Mouse (Mus musculus) MEL (cell line): ENCODE results near the gene Washc2. TPM values are rescaled to one million over a fixed set of nuclear protein-coding genes. Genes with fewer than 3 reads are reported as not detected.

Experiments
- DNase-seq: peaks from one replicate; pipeline ENCODE4 v3.0.0; 2011; ENCODE audit warnings: low read depth, low spot score
- H3K27ac ChIP-seq: 2 replicates; pipeline ENCODE4 v1.5.1; 2012; ENCODE audit warnings: low read depth, mild to moderate bottlenecking, control low read depth, low read length, moderate library complexity; ENCODE audit not compliant: control insufficient read depth
- H3K27me3 ChIP-seq, 2 experiments: fragments of 150-350 bp in 1 of 2; sonication (generic) in 1 of 2; 2 replicates each; pipeline ENCODE4 v1.6.1; 2012; ENCODE audit warnings: low read length in 2 of 2, mild to moderate bottlenecking in 2 of 2, improper control_type of control experiment in 1 of 2, moderate library complexity in 1 of 2; ENCODE audit not compliant: insufficient read depth in 2 of 2, control insufficient read depth in 1 of 2
- H3K36me3 ChIP-seq, 2 experiments: 2 replicates each; pipeline ENCODE4 v1.6.1; 2012 to 2014; ENCODE audit warnings: low read length in 2 of 2, improper control_type of control experiment in 1 of 2, inconsistent platforms in 1 of 2, mild to moderate bottlenecking in 1 of 2; ENCODE audit not compliant: insufficient read depth in 2 of 2, control insufficient read depth in 1 of 2
- H3K4me1 ChIP-seq, 2 experiments: fragments of 150-350 bp in 1 of 2; sonication (generic) in 1 of 2; 2 replicates each; pipeline ENCODE4 v1.6.1; 2012; ENCODE audit warnings: low read length in 2 of 2, improper control_type of control experiment in 1 of 2, mild to moderate bottlenecking in 1 of 2; ENCODE audit not compliant: insufficient read depth in 2 of 2, control insufficient read depth in 1 of 2
- H3K4me3 ChIP-seq, 2 experiments: fragments of 150-350 bp in 1 of 2; sonication (generic) in 1 of 2; 2 replicates each; pipeline ENCODE4 v1.5.1; 2012; ENCODE audit warnings: low read depth in 2 of 2, low read length in 2 of 2, mild to moderate bottlenecking in 2 of 2, moderate library complexity in 2 of 2, control low read depth in 1 of 2, improper control_type of control experiment in 1 of 2; ENCODE audit not compliant: control insufficient read depth in 1 of 2, insufficient read depth in 1 of 2
- H3K79me2 ChIP-seq: 2 replicates; pipeline ENCODE4 v1.6.1; 2012; ENCODE audit warnings: mild to moderate bottlenecking, low read length, moderate library complexity; ENCODE audit not compliant: control insufficient read depth, poor library complexity, insufficient read depth
- H3K9ac ChIP-seq: 2 replicates; pipeline ENCODE4 v1.6.1; 2012; ENCODE audit warnings: low read depth, mild to moderate bottlenecking, control low read depth, low read length, moderate library complexity; ENCODE audit not compliant: control insufficient read depth, poor library complexity, severe bottlenecking
- H3K9me3 ChIP-seq: fragments of 150-350 bp; sonication (generic); replicated peaks from 2 replicates; pipeline ENCODE4 v1.6.1; 2012; ENCODE audit warnings: mild to moderate bottlenecking, low read length, improper control_type of control experiment, moderate library complexity; ENCODE audit not compliant: insufficient read depth
- BHLHE40 ChIP-seq: IDR thresholded peaks from 2 replicates; pipeline ENCODE4 v1.6.1; 2012; ENCODE audit warnings: low read depth, mild to moderate bottlenecking, inconsistent platforms, low read length, improper control_type of control experiment, borderline replicate concordance
- CHD1 ChIP-seq: IDR thresholded peaks from 2 replicates; pipeline ENCODE4 v1.6.1; 2012; ENCODE audit warnings: low read depth, mild to moderate bottlenecking, inconsistent platforms, low read length, improper control_type of control experiment
- CTCF ChIP-seq, 3 experiments: IDR thresholded peaks in 2 of 3; conservative IDR thresholded peaks in 1 of 3; 2 replicates each; pipeline ENCODE4 v1.5.1; 2011 to 2012; ENCODE audit warnings: low read length in 3 of 3, low read depth in 2 of 3, mild to moderate bottlenecking in 2 of 3, improper control_type of control experiment in 1 of 3, inconsistent platforms in 1 of 3, mixed read lengths in 1 of 3, moderate library complexity in 1 of 3; ENCODE audit not compliant: control insufficient read depth in 1 of 3, insufficient read depth in 1 of 3, poor library complexity in 1 of 3, severe bottlenecking in 1 of 3
- ELF1 ChIP-seq: IDR thresholded peaks from 2 replicates; pipeline ENCODE4 v1.6.1; 2014; ENCODE audit warnings: low read depth, mild to moderate bottlenecking, inconsistent platforms, low read length, improper control_type of control experiment, moderate library complexity
- EP300 ChIP-seq, 2 experiments: IDR thresholded peaks; 2 replicates each; pipeline ENCODE4 v1.6.1; 2011; ENCODE audit warnings: improper control_type of control experiment in 2 of 2, low read length in 2 of 2, low read depth in 1 of 2, mild to moderate bottlenecking in 1 of 2
- ETS1 ChIP-seq: IDR thresholded peaks from 2 replicates; pipeline ENCODE4 v1.6.1; 2012; ENCODE audit warnings: low read depth, mild to moderate bottlenecking, inconsistent platforms, low read length, improper control_type of control experiment, moderate library complexity
- GABPA ChIP-seq: IDR thresholded peaks from 2 replicates; pipeline ENCODE4 v1.6.1; 2012; ENCODE audit warnings: low read depth, mild to moderate bottlenecking, inconsistent platforms, low read length, improper control_type of control experiment, moderate library complexity
- GATA1 ChIP-seq: IDR thresholded peaks from 2 replicates; pipeline ENCODE4 v1.6.1; 2011; ENCODE audit warnings: low read depth, low read length, improper control_type of control experiment
- HCFC1 ChIP-seq: IDR thresholded peaks from 2 replicates; pipeline ENCODE4 v1.6.1; 2012; ENCODE audit warnings: low read depth, mild to moderate bottlenecking, inconsistent platforms, low read length, improper control_type of control experiment, moderate library complexity
- JUND ChIP-seq: IDR thresholded peaks from 2 replicates; pipeline ENCODE4 v1.6.1; 2011; ENCODE audit warnings: low read depth, mild to moderate bottlenecking, improper control_type of control experiment, low read length
- MAFK ChIP-seq: IDR thresholded peaks from 2 replicates; pipeline ENCODE4 v1.6.1; 2011; ENCODE audit warnings: low read depth, mild to moderate bottlenecking, low read length, improper control_type of control experiment, borderline replicate concordance
- MEF2A ChIP-seq: IDR thresholded peaks from 2 replicates; pipeline ENCODE4 v1.6.1; 2014; ENCODE audit warnings: low read depth, mild to moderate bottlenecking, inconsistent platforms, low read length, improper control_type of control experiment; ENCODE audit not compliant: poor library complexity, insufficient replicate concordance, severe bottlenecking; ENCODE audit errors: extremely low read depth
- MXI1 ChIP-seq: IDR thresholded peaks from 2 replicates; pipeline ENCODE4 v1.6.1; 2011; ENCODE audit warnings: mild to moderate bottlenecking, low read depth, low read length, improper control_type of control experiment
- MYB ChIP-seq: IDR thresholded peaks from 2 replicates; pipeline ENCODE4 v1.6.1; 2011; ENCODE audit warnings: mild to moderate bottlenecking, low read depth, low read length, improper control_type of control experiment
- MYC ChIP-seq: IDR thresholded peaks from 2 replicates; pipeline ENCODE4 v1.6.1; 2011; ENCODE audit warnings: low read depth, mild to moderate bottlenecking, low read length, improper control_type of control experiment, moderate library complexity
- NELFE ChIP-seq: IDR thresholded peaks from 2 replicates; pipeline ENCODE4 v1.6.1; 2011; ENCODE audit warnings: low read depth, low read length, improper control_type of control experiment
- NRF1 ChIP-seq: IDR thresholded peaks from 2 replicates; pipeline ENCODE4 v1.6.1; 2014; ENCODE audit warnings: low read depth, mild to moderate bottlenecking, inconsistent platforms, low read length, improper control_type of control experiment, moderate library complexity; ENCODE audit not compliant: poor library complexity, insufficient read depth, severe bottlenecking
- POLR2A ChIP-seq, 2 experiments: IDR thresholded peaks; 2 replicates each; pipeline ENCODE4 v1.6.1; 2011 to 2012; ENCODE audit warnings: low read length in 2 of 2, mild to moderate bottlenecking in 2 of 2, control low read depth in 1 of 2, improper control_type of control experiment in 1 of 2, low read depth in 1 of 2, moderate library complexity in 1 of 2; ENCODE audit not compliant: control insufficient read depth in 1 of 2, insufficient read depth in 1 of 2, poor library complexity in 1 of 2
- POLR2AphosphoS2 ChIP-seq: IDR thresholded peaks from 2 replicates; pipeline ENCODE4 v1.6.1; 2011; ENCODE audit warnings: low read length, improper control_type of control experiment
- SIN3A ChIP-seq: IDR thresholded peaks from 2 replicates; pipeline ENCODE4 v1.6.1; 2012; ENCODE audit warnings: low read length, improper control_type of control experiment, inconsistent platforms
- SMC3 ChIP-seq: IDR thresholded peaks from 2 replicates; pipeline ENCODE4 v1.6.1; 2011; ENCODE audit warnings: low read depth, low read length, improper control_type of control experiment
- TBP ChIP-seq: IDR thresholded peaks from 2 replicates; pipeline ENCODE4 v1.8.0; 2011; ENCODE audit warnings: low read depth, low read length, improper control_type of control experiment
- TCF12 ChIP-seq: IDR thresholded peaks from 2 replicates; pipeline ENCODE4 v1.6.1; 2014; ENCODE audit warnings: low read depth, mild to moderate bottlenecking, inconsistent platforms, low read length, improper control_type of control experiment, moderate library complexity
- UBTF ChIP-seq: IDR thresholded peaks from 2 replicates; pipeline ENCODE4 v1.6.1; 2012; ENCODE audit warnings: low read depth, mild to moderate bottlenecking, inconsistent platforms, low read length, improper control_type of control experiment, moderate library complexity, borderline replicate concordance; ENCODE audit not compliant: insufficient read depth
- USF1 ChIP-seq: IDR thresholded peaks from 2 replicates; pipeline ENCODE4 v1.6.1; 2014; ENCODE audit warnings: low read depth, mild to moderate bottlenecking, inconsistent platforms, low read length, improper control_type of control experiment, moderate library complexity
- USF2 ChIP-seq, 2 experiments: IDR thresholded peaks; 2 replicates each; pipeline ENCODE4 v1.6.1; 2011 to 2012; ENCODE audit warnings: improper control_type of control experiment in 2 of 2, low read length in 2 of 2, borderline replicate concordance in 1 of 2, inconsistent platforms in 1 of 2, low read depth in 1 of 2, mild to moderate bottlenecking in 1 of 2; ENCODE audit not compliant: insufficient read depth in 1 of 2
- ZKSCAN1 ChIP-seq: IDR thresholded peaks from 2 replicates; pipeline ENCODE4 v1.6.1; 2012; ENCODE audit warnings: low read depth, mild to moderate bottlenecking, inconsistent platforms, low read length, improper control_type of control experiment, moderate library complexity
- polyA plus RNA-seq, 2 experiments: library from polyadenylated mRNA; stranded (reverse) in 1 of 2; unstranded in 1 of 2; fragments of >175 nt in 1 of 2; fragments of >200 nt in 1 of 2; gene quantifications; 2 replicates each; pipeline versions ENCODE4 v1.2.1 to v1.2.4; 2012; ENCODE audit warnings: low replicate concordance in 2 of 2, low read depth in 1 of 2; ENCODE audit not compliant: insufficient read length in 2 of 2, insufficient read depth in 1 of 2, missing spikeins in 1 of 2
- total RNA-seq: library from RNA; depleted of rRNA; stranded (reverse); fragments of 300-350 nt; gene quantifications from 2 replicates; pipeline ENCODE4 v1.2.3, GENCODE M21; 2012

Gene Washc2
- total and polyA plus RNA-seq, 3 experiments: 25.3 to 38.3 TPM; not detected in 1

DNA sequence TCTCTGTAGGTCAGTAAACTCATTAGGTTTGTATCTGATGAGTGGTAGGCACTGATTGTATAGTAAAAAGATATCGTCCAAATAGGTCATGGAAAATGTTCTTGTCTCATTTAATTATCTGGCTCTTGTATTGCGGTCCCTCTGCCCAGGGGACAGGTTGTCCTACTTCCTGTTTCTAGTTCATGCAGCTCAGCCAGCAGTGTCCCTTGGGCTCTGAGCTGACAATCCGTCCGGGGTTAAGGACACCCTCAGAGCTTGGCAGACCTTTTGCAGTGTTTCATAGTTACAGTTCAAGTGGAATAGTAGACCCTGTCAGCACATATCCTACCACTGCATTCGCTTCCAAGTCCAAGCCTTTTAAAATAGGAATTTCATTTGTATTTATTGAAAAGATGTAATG, 27.5 kb downstream of the Washc2 start:
- H3K79me2 ChIP-seq: no peaks in the 10 kb centered on the region
- no peaks in the 10 kb centered on the region for H3K9me3 ChIP-seq
- TF ChIP-seq HCFC1 (no peak), USF2 (IDR thresholded peaks at IDR 0.05; ENCODE audit: borderline replicate concordance in 1 of 2, insufficient read depth in 1 of 2, low read depth in 1 of 2, low read length in 2 of 2) (no peak), SMC3 (no peak), POLR2AphosphoS2 (no peak), ETS1 (no peak), SIN3A (no peak), GABPA (no peak), TCF12 (no peak), MXI1 (no peak), CHD1 (no peak), ZKSCAN1 (no peak), MYB (no peak), GATA1 (no peak), MAFK (no peak), EP300 (IDR thresholded peaks at IDR 0.05; ENCODE audit: low read depth in 1 of 2, low read length in 2 of 2) (no peak), MEF2A (no peak), USF1 (no peak)
- TF ChIP-seq, all 39 proteins: peak for 0
- Histone ChIP-seq H3K9ac (no peak overlapping the region), H3K27me3 (no peaks in the 10 kb centered on the region), H3K4me1 (no peaks in the 10 kb centered on the region), H3K36me3 (no peaks in the 10 kb centered on the region), H3K4me3 (no peak overlapping the region), H3K27ac (no peak overlapping the region)
- no peak for DNase-seq

DNA sequence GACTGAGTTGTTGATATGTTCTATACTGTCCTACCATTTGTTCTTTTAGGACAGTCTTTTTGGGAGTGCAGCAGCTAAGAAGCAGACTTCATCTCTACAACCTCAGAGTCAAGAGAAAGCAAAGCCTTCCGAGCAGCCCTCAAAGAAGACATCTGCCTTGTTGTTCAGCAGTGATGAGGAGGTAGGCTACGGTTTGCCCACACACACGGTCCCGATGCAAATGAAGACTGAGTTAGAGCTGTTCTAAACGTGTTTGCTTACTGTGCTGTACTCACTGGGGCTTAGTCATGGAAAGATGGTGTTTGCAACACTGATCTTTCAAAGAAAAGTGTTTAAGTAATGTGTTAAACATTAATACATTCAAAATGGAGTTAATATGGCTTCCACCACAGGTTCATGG, 30.2 kb downstream of the Washc2 start:
- H3K79me2 ChIP-seq: no peaks in the 10 kb centered on the region
- TF ChIP-seq UBTF: no peak
- no peak for TF ChIP-seq MYC
- TF ChIP-seq HCFC1: no peak
- no peak for TF ChIP-seq USF1
- TF ChIP-seq JUND: no peak
- no peak for TF ChIP-seq ZKSCAN1
- no peak for TF ChIP-seq CTCF (IDR thresholded peaks at IDR 0.05 in 2 of 3, conservative IDR thresholded peaks at IDR 0.05 in 1 of 3; ENCODE audit: control insufficient read depth in 1 of 3, insufficient read depth in 1 of 3, low read depth in 2 of 3, low read length in 3 of 3, poor library complexity in 1 of 3, severe bottlenecking in 1 of 3)
- TF ChIP-seq TBP: no peak
- no peak for TF ChIP-seq SIN3A
- no peak for TF ChIP-seq GATA1
- no peak for TF ChIP-seq NELFE
- TF ChIP-seq ETS1: no peak
- no peak for TF ChIP-seq MYB
- no peak for TF ChIP-seq ELF1
- TF ChIP-seq BHLHE40: no peak
- no peak for TF ChIP-seq POLR2A (IDR thresholded peaks at IDR 0.05; ENCODE audit: control insufficient read depth in 1 of 2, insufficient read depth in 1 of 2, low read depth in 1 of 2, low read length in 2 of 2, poor library complexity in 1 of 2)
- TF ChIP-seq EP300 (IDR thresholded peaks at IDR 0.05; ENCODE audit: low read depth in 1 of 2, low read length in 2 of 2): no peak
- TF ChIP-seq POLR2AphosphoS2: no peak
- TF ChIP-seq CHD1: no peak
- no peak for TF ChIP-seq NRF1
- no peaks in the 10 kb centered on the region for H3K4me1 ChIP-seq
- H3K36me3 ChIP-seq: no peaks in the 10 kb centered on the region
- DNase-seq: no peak
- H3K9me3 ChIP-seq: no peaks in the 10 kb centered on the region
- no peak overlapping the region for H3K9ac ChIP-seq
- no peak overlapping the region for H3K4me3 ChIP-seq
- no peaks in the 10 kb centered on the region for H3K27me3 ChIP-seq
- H3K27ac ChIP-seq: no peak overlapping the region
